Mouse (Mus musculus) mouse trophoblast stem cell (cell line): ENCODE measurements at regions not wholly inside any gene's neighbourhood (a gene's known extent, or its start where the extent isn't known, plus 50 kb on each side); places are given as distances from the start of the nearest gene placed in this dataset.

Source experiments
- in situ Hi-C, 2 experiments: fragments of 300-500 bp; cut with MseI, MboI; formaldehyde crosslinking; loops; 2 replicates in 1 of 2; 3 replicates in 1 of 2; pipeline ENCODE4 v1.15.1; 2025

DNA sequence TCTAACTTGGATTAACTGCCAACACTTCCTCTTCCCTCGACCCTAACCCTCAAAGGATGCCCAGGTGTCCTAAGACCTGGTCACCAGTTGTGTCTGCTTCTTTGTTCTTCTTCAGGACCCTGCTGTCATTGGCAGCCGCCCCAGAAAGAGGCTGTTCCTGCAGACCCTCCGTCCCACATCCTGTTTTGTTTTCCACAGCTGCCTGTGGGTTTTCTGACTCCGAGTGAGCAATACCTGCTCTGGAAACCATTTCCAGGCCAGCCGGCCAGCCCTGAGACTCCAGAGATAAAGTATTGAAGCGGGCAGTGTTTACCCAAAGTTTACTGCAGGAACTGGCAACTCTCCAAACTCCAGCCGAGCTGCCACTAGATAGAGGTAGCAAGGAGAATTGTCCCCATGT, 337.2 kb upstream of the Noct start:
- in situ Hi-C loops: no loop called here

DNA sequence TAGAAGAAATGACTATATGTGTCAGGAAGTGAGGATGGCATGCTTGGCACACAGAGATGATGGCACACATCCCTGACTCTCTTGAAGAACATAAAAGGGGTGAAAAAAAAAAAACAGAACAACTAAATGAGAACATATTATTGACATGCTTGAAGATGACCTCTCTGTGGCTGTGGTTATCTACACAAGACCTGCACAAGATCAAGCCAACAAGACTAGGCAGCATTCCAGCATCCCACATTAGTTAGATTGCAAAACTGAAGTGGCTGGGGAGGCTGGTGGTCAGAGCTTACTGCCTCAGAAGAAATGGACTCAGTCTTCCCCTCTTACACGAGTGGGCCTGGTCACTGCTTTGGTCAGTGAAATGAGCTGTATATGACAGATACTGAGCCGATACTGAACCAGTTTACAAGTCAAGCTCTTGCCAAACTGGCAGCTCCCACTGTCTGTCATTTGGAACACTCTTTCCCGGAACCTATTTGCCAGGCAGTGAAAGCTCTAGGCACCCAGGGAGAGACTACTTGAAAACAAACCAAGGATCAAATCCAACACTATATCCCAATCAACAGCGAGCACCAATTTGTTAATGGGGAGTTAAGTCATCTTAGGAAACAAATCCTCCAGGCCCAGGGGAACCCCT, 335.6 kb upstream of the Noct start:
- in situ Hi-C loops: no loop called here

DNA sequence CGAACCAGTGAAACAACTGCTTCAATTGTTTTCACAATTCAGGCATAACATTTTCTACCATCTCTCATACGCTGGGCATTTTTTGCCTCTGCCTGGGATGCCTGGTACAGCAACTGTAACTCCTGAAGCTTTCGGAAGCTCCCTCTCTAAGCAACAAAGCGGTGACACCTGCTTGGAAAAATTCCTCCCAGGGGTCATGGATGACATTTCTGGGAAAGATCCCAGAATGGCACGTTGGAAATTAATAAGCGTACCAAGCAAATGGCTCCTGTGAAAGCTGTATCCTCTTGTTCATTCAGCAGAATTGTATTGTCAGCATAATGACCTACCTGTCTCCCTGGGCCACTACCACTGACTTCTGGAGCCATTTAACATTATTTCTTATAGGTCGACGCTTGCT, 333.7 kb upstream of the Noct start:
- in situ Hi-C loops: no loop called here

DNA sequence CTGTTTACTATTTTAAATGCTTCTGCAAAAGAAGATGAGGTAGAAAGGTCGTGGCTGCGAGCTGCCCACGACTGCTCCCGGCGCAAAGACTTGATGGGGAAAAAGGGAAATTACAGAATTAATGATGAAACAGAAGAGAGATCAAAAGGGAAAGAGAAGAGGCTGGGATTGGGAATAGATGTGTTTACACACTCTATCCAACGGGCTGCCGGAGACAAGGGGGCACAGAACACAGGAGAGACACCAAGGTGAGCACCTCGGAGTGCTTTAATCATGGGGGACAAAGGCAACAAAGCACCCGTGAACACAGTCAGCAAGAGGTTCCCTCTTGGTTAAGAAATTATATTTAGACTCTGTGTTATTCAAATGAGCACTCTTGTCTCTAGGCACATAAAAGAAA, 326.1 kb upstream of the Noct start:
- in situ Hi-C loops: no loop called here

DNA sequence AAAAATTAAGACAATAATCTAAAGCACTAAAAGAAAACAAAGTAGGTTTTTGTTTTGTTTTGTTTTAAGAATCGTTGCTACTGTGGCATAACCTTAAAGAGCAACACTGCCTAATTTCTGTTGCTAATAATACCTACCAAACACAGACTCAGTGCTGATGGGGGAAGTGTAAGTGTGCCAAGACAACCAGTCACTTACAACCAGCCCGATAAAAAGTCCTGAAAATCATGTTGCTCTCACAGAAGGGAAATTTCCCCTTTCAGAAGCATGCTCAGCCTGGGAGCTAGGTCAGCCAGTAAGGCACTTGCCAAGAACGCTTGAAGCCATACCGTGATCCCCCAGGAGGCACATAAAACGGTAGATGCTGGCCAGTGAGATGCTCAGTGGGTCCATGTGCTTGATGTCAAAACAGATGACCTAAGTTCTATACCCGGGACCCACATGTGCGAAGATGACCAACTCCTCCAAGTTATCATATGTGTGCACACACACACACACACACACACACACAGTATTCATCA, 324.4 kb upstream of the Noct start:
- in situ Hi-C loops: loop anchor here in 1 of 2 experiments (10.0 kb wide), 1 partner anchor 595 kb away; no protein-coding TSS in a partner anchor

DNA sequence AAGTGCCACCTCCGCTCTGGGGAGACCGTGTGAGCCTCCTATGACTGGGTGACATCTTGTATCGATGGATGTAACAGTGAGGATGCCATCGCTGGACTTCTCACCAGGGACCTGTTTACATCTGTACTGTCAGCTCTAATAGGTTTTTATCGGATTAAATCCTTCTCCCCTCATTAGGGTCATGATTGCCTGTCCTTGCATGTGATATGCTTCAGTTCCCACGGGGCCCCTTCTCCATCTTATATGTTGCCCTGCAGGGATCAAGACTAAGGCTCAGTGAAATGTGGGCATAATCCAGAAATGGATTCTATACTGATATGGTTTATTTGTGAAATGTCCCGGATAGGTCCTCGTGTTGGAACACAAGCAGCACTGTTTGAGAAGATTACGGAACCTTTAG, 323.7 kb upstream of the Noct start:
- in situ Hi-C loops: loop anchor here in 1 of 2 experiments (10.0 kb wide), 1 partner anchor 596 kb away; no protein-coding TSS in a partner anchor

DNA sequence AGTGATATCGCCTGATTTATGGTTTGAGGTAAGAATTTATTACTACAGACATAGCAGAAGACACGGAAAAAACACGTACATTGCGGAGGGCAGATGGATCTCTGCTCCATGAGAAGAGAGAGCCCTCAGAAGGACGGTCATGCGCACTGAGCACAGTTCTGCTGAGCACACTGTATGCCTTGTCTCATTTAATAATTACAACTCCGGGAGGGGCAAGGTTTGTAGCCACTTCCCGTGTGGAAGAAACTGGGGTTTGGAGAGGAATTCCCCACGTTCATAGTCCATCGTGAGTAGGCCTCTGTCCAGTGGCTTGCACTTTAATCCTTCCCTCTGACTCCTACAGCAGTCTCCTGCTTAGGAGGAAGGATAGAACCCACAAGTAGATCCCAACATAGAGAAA, 322.9 kb upstream of the Noct start:
- in situ Hi-C loops: loop anchor here in 1 of 2 experiments (10.0 kb wide), 1 partner anchor 597 kb away; no protein-coding TSS in a partner anchor

DNA sequence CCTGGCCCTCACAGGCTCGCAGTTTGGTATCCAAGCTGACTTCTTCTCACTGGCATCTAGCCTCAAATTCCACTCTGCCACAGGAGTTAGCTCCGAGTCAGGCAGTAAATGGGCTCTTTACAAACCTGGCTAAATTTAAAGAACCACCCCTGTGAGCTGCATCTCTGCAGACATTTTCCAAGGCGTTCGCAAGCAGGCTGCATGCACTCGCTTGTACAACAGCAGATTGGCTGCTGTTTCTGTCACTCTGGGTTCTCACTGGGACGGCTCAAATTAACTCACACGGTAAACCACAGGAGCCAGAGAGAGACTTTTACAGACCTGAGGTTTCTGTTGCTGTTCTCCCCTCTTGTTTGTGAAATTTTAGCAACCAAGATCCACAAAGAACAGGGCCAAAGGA, 321.3 kb upstream of the Noct start:
- in situ Hi-C loops: loop anchor here in 1 of 2 experiments (10.0 kb wide), 1 partner anchor 598 kb away; no protein-coding TSS in a partner anchor

DNA sequence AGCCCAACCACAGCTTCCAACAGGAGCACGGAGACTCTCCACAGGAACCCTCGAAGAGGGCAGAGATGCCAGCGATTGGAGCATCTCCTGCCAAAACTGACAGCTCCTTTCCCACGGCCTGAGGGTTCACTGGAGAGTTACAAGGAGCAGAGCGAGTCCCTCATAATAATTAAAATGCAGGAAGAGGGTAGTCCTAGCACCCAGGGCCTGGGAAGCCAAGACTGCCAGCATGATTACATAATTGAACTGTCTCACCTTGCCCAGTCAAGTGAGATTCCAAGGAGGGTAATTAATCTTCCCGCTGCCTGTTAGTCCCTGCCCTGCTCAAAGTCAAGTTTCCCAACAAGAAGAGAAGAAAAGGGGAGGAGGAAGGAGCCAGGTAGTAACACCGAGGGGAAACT, 319.5 kb upstream of the Noct start:
- in situ Hi-C loops: loop anchor here (5.0 to 10.0 kb wide), 2 partner anchors 600 to 602 kb away; no protein-coding TSS in a partner anchor

DNA sequence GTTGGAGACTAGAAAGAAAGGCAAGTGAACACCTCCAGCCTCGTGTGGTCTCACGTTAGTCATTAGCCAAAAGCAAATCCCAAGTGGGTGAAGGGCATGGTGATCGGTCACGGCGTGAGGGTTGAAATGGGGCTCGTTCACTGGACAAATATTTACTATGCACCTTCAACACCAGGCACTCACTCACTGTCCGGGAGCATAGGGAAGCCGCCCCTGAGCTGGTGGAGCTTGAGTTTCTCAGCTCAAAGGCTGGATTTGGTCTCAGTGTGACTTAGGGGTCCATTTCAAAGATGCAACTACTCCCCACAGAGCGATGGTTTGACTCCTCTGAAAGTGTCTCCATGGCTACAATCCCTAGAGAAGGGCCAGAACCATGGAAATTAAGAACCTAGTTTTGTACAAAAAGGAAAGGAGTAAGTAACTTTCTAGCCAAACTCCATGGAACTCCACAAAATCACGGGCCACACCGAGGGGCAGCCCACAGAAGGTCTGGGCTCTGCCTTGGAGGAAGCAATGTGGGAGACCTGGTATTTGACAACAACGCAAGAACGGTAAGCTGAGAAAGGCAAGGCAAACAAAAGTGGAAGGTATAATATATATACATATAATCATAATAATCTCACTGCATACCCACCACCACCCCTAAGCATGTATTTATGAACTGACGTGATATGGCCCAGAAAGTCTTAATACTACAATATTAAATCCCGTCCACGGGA, 318.8 kb upstream of the Noct start:
- in situ Hi-C loops: loop anchor here (5.0 to 10.0 kb wide), 2 partner anchors 601 to 603 kb away; no protein-coding TSS in a partner anchor

DNA sequence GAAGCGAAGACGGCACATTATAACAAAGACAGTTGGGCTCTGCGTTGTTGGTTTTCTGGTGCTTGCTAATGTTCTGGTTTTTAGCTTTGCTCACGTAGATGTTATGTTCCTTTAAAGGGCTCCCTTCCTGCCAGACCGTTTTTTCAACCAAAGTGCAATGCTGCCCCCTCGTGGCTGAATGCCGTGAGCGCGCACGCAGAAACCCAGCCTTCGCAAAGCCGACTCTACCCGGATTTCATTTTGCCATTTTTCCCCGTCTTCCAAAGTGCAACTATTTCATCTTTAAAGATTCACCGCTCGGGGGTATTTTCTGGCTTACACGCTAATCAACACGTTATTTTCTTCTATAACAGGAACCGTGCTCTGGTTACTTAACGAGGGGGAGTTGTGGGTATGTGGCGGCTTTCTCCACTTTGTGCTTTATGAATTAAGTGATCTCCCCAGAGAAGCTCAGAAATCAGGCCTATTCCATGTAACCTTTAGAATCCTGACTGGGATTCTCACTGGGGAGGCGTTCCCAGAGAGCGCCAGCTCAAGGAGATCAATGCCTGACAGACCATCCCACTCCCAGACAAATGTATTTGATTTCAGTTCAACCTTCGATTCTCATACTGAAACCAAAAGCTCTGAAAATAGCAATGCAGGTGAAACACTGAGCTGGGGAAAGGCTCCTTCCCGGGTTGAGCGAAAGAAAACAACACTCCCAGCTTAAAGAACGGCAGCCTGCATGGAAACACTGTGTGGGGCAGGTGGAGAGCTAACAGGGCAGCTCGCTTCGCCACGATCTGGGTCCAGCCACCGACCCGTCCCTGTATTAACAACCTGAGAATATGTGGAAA, 318.0 kb upstream of the Noct start:
- in situ Hi-C loops: loop anchor here (5.0 to 10.0 kb wide), 2 partner anchors 601 to 604 kb away; no protein-coding TSS in a partner anchor

DNA sequence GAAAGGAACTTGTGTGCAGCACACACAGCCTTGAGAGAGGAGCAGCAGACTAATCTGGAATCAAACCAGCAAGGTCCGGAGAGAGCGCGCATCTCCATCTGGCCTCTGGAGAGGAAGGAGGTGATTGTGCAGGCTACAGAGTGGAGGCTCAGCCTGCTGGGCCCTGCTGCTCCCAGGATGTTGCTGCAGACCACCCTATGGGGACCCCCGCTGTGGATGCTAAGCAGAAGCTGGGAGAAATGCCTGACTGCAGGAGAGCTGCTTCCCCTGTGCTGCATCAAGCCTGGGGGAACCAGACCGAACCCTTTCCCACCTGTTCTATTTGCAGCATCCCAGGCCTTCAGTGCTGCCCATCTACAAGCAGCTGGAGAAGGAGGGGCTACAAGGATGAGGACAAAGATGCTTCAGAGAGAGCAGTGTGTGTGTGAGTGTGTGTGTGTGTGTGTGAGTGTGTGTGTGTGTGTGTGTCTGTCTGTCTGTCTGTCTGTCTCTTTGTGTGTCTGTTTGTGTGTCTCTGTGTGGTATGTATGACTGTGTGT, 311.2 kb upstream of the Noct start:
- in situ Hi-C loops: no loop called here

DNA sequence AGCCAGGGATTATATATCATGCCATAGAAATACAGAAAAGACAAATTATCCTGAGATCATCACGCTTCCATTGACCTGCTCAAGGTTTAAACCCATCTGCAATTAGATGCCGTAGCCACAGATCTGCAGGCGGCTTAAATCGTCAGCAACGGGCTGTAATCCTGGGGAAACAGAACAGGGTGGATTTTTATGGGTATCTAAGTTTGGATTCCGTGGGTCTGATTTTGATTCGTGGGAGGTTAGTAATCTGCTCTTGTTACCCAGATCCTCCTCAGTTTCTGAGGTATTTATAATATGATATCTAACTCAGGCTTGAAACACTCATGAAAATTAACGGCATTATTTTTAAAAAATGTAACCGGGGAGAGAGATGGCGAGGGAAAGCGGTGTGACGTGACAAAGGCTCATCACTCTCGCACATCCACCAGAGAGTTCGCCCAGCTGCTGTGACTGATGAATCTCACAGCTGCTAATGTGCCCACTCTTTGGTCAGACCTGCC, 309.3 kb upstream of the Noct start:
- in situ Hi-C loops: no loop called here

DNA sequence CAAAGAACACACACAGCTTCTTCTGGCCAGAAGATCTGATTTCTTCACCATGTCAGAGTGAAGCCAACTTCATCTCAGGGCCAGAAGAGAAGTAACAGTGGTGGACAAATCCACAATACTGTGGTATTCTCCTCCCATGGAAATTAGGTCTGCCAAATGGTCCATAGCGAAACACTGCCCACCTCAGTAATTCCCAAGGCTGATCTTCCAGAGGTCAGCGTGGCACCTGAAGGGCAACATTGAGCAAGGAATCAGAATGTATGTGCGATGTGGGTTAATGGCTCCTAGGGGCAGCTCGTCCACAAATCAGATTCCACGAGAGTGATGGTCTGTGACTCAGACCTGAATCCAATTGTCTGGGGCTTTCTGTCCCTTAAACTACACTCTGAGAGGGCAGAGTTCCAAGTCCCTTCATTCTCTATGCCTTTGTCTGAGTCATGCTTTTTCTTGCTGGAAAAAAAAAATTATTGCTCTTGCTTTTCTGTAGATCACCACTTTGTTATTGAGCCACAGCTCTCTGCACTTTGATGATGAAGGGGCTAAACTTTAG, 307.9 kb upstream of the Noct start:
- in situ Hi-C loops: no loop called here

DNA sequence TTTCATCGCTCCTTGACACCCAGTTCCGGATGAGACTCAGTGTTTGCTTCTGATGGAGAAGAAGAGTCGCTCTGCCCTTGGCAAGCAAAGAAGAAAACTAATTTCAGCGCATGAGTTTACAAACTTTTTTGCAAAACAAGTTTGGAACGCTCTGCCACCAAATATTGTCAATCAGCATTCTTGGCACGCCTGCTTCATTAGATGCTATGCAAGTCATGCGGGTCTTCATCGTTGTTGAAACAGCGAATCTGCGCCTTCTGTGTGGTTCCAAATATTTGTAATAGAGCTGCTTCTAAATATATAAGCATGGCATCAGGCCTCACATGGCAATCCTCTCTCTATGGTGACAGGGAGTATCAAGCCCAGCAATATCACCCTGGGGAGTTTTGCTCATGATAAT, 301.9 kb upstream of the Noct start:
- in situ Hi-C loops: no loop called here

DNA sequence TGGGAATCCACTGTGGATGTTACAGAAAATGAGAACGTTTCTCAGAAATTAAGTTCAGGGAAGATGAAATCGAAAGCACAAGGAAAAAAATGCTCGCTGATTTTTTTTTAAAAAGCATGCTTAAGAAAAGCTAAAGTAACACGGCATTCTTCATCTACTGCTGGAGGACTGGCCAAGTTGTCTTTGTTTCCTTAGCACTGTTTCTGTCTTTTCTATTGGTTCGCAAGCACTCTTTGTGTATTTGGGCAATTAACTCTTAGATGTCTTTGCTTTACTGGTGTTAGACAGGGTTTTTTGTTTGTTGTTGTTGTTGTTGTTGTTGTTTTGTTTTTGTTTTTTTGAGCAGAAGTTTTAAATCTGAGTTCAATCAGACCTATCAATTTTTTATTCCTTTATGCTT, 301.4 kb upstream of the Noct start:
- in situ Hi-C loops: no loop called here

DNA sequence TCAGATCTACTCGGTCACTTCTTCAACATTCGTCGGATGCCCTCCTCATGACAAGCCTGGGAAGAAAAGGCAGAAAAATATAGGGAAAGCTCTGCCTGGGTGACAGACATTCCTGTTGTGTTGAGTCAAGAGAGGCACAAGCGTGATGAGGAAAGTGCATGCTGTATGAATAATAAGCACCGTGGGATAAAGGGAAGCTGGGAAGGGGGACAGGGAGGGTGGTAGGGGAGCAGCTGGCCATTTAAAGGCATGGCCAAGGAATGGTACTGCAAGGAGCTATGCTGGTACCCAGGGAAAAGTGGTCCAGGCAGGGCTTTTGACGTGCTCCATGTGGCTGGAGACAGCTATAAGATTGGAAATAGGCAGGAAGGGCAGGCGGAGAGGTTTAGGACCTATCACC, 300.9 kb upstream of the Noct start:
- in situ Hi-C loops: no loop called here

DNA sequence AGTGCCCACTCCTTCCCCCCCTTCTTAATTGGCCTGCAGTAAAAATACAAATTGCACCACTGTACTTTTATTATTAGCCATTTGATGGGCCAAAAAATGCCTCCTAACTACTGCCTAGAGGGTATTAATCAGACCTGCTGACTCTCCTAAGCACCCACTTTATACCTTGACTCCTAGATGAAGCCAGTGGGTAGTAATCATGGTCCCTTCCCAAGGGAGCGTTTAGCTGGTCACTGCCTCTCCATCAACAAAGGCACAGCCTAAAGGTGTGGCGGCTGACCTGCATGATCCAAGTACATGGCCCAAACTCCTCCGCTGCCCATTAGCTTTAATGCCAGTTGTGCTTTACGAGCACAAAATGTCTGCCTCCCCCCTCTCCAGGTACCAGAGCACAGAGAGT, 296.9 kb upstream of the Noct start:
- in situ Hi-C loops: no loop called here

DNA sequence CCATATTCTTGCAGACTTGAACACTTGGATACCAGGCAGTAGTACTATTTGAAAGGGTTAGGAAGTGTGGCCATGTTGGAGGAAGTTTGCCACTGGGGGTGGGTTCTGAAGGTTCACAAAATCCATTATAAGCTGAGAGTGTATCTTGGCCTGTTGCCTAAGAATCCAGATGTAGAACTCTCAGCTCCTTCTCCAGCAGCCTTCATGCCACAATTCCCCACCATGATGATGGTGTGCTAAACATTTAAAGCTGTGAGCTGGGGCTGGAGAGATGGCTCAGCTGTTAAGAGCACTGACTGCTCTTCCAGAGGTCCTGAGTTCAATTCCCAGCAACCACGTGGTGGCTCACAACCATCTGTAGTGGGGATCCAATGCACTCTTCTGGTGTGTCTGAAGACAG, 295.2 kb upstream of the Noct start:
- in situ Hi-C loops: no loop called here

DNA sequence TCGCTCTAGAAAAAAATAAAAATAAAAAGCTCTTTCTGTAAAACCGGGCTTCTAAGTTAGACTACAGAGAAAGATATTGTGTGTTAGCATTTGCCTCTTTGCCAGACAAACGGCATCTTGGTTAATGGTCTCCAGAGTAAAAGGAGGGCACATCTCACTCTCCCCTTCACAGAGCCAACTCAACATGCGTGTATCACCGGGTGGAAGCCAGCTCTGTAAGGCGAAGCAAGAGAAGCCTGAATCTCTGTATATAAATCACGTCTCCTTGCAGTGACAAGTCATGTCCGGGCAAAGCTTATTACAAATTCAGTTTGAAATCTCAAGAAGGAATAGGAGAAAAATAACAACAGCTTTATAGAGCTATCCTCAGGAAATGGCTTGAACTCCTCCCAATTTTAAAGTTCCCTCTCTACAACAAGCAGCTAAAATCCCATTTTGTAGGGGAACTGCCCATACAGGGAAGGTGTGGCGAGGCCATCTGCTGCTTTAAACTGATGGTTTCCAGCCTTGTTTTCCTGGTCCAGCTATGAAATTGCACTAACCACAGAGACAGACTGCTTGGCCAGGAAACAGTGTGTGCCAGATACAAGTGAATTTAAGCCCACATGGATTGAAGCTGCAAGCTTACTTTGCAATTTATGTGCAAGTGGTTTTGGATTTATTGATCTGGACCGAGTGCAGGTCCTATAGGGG, 291.7 kb upstream of the Noct start:
- in situ Hi-C loops: no loop called here

DNA sequence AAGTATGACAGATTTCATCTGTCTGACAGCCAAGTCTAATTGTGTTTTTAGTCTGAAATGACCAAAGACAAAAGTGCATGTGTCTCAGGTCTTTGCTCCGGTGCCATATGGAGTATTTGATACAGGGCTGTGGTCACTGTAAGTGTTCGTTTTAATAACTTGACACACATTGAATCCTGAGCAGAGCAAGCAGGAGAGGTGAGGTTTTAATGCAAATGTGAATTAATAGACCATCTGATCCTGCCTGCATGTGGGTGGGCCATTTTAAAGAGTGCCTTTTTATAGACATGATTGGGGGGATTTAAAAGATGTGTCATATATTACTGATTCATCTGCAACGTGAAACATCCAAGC, 291.2 kb upstream of the Noct start:
- in situ Hi-C loops: no loop called here
